Mouse (Mus musculus): Measurements from ENCODE around the gene Rhot2. TPM values are rescaled to one million over a fixed set of nuclear protein-coding genes. Genes with fewer than 3 reads are reported as not detected.

The Rhot2 gene
- polyA plus RNA-seq, 1 experiment from 2014 or later = 10.7 TPM

Small RNA genes within 50 kb of the gene (microRNA-seq; reads per million reads assigned to microRNA genes)
- gene Mir3082 = not detected

Other genes starting within 250 kb of the Rhot2 start
- gene Gng13, start 127.7 kb downstream of the Rhot2 start, polyA plus RNA-seq (2014; fragmentation: Nextera tagmentation; extraction: Ambion mirVana) = 3.2 and 9.7 TPM in 2 replicates
- gene Chtf18, start 117.4 kb downstream of the Rhot2 start, polyA plus RNA-seq (2014; fragmentation: Nextera tagmentation; extraction: Ambion mirVana) = 29.1 and 31.5 TPM in 2 replicates
- 20.4 and 23.4 TPM in 2 replicates for gene Rpusd1, start 117.2 kb downstream of the Rhot2 start, polyA plus RNA-seq (2014; fragmentation: Nextera tagmentation; extraction: Ambion mirVana)
- not detected in 2 replicates for gene Mslnl, start 108.8 kb downstream of the Rhot2 start, polyA plus RNA-seq (2014; fragmentation: Nextera tagmentation; extraction: Ambion mirVana)
- gene Msln, start 90.5 kb downstream of the Rhot2 start, polyA plus RNA-seq (2014; fragmentation: Nextera tagmentation; extraction: Ambion mirVana) = 0.14 and 0.24 TPM in 2 replicates
- 21.8 and 23.6 TPM in 2 replicates for gene Narfl, start 71.1 kb downstream of the Rhot2 start, polyA plus RNA-seq (2014; fragmentation: Nextera tagmentation; extraction: Ambion mirVana)
- 62.7 and 68.0 TPM in 2 replicates for gene Haghl, start 59.2 kb downstream of the Rhot2 start, polyA plus RNA-seq (2014; fragmentation: Nextera tagmentation; extraction: Ambion mirVana)
- 0.11 and 0.16 TPM in 2 replicates for gene Ccdc78, start 58.3 kb downstream of the Rhot2 start, polyA plus RNA-seq (2014; fragmentation: Nextera tagmentation; extraction: Ambion mirVana)
- gene Fam173a, start 52.0 kb downstream of the Rhot2 start, polyA plus RNA-seq (2014; fragmentation: Nextera tagmentation; extraction: Ambion mirVana) = 52.3 and 53.4 TPM in 2 replicates
- gene AC134908.4, start 49.2 kb downstream of the Rhot2 start, polyA plus RNA-seq (2014; fragmentation: Nextera tagmentation; extraction: Ambion mirVana) = 0.29 TPM in 1 of 2 replicates, not detected in the other
- gene Metrn, start 47.7 kb downstream of the Rhot2 start, polyA plus RNA-seq (2014; fragmentation: Nextera tagmentation; extraction: Ambion mirVana) = 13.3 and 15.0 TPM in 2 replicates
- 1.4 and 1.5 TPM in 2 replicates for gene Fbxl16, start 35.8 kb downstream of the Rhot2 start, polyA plus RNA-seq (2014; fragmentation: Nextera tagmentation; extraction: Ambion mirVana)
- gene Wdr24, start 21.2 kb downstream of the Rhot2 start, polyA plus RNA-seq (2014; fragmentation: Nextera tagmentation; extraction: Ambion mirVana) = 27.7 and 27.9 TPM in 2 replicates
- gene Jmjd8, start 16.0 kb downstream of the Rhot2 start, polyA plus RNA-seq (2014; fragmentation: Nextera tagmentation; extraction: Ambion mirVana) = 45.5 and 55.0 TPM in 2 replicates
- 341 and 353 TPM in 2 replicates for gene Stub1, start 11.4 kb downstream of the Rhot2 start, polyA plus RNA-seq (2014; fragmentation: Nextera tagmentation; extraction: Ambion mirVana)
- 1.2 TPM in 2 replicates for gene Rhbdl1, start 7.6 kb downstream of the Rhot2 start, polyA plus RNA-seq (2014; fragmentation: Nextera tagmentation; extraction: Ambion mirVana)
- 0.77 and 0.95 TPM in 2 replicates for gene Gm20683, start 3.1 kb downstream of the Rhot2 start, polyA plus RNA-seq (2014; fragmentation: Nextera tagmentation; extraction: Ambion mirVana)
- 19.3 and 22.4 TPM in 2 replicates for gene Wdr90, start 16.6 kb upstream of the Rhot2 start, polyA plus RNA-seq (2014; fragmentation: Nextera tagmentation; extraction: Ambion mirVana)
- 7.8 and 10.7 TPM in 2 replicates for gene Mcrip2, start 23.9 kb upstream of the Rhot2 start, polyA plus RNA-seq (2014; fragmentation: Nextera tagmentation; extraction: Ambion mirVana)
- gene Mettl26, start 30.2 kb upstream of the Rhot2 start, polyA plus RNA-seq (2014; fragmentation: Nextera tagmentation; extraction: Ambion mirVana) = 55.9 and 60.9 TPM in 2 replicates
- gene Wfikkn1, start 36.0 kb upstream of the Rhot2 start, polyA plus RNA-seq (2014; fragmentation: Nextera tagmentation; extraction: Ambion mirVana) = 0.68 and 0.75 TPM in 2 replicates
- gene Rab40c, start 74.9 kb upstream of the Rhot2 start, polyA plus RNA-seq (2014; fragmentation: Nextera tagmentation; extraction: Ambion mirVana) = 19.2 and 19.7 TPM in 2 replicates
- gene Pigq, start 100.1 kb upstream of the Rhot2 start, polyA plus RNA-seq (2014; fragmentation: Nextera tagmentation; extraction: Ambion mirVana) = 50.9 and 52.8 TPM in 2 replicates
- gene Nhlrc4, start 100.1 kb upstream of the Rhot2 start, polyA plus RNA-seq (2014; fragmentation: Nextera tagmentation; extraction: Ambion mirVana) = 0.27 TPM in 1 of 2 replicates, not detected in the other
- gene A930017K11Rik, start 107.7 kb upstream of the Rhot2 start, polyA plus RNA-seq (2014; fragmentation: Nextera tagmentation; extraction: Ambion mirVana) = 0.18 and 0.33 TPM in 2 replicates
- 23.8 and 25.7 TPM in 2 replicates for gene Capn15, start 140.9 kb upstream of the Rhot2 start, polyA plus RNA-seq (2014; fragmentation: Nextera tagmentation; extraction: Ambion mirVana)
- 15.9 and 17.4 TPM in 2 replicates for gene Rab11fip3, start 224.7 kb upstream of the Rhot2 start, polyA plus RNA-seq (2014; fragmentation: Nextera tagmentation; extraction: Ambion mirVana)
- 19.0 and 22.3 TPM in 2 replicates for gene Decr2, start 245.5 kb upstream of the Rhot2 start, polyA plus RNA-seq (2014; fragmentation: Nextera tagmentation; extraction: Ambion mirVana)